Mouse (Mus musculus): Measurements from ENCODE around the gene Ubqln4.

Ubqln4 gene

DNA sequence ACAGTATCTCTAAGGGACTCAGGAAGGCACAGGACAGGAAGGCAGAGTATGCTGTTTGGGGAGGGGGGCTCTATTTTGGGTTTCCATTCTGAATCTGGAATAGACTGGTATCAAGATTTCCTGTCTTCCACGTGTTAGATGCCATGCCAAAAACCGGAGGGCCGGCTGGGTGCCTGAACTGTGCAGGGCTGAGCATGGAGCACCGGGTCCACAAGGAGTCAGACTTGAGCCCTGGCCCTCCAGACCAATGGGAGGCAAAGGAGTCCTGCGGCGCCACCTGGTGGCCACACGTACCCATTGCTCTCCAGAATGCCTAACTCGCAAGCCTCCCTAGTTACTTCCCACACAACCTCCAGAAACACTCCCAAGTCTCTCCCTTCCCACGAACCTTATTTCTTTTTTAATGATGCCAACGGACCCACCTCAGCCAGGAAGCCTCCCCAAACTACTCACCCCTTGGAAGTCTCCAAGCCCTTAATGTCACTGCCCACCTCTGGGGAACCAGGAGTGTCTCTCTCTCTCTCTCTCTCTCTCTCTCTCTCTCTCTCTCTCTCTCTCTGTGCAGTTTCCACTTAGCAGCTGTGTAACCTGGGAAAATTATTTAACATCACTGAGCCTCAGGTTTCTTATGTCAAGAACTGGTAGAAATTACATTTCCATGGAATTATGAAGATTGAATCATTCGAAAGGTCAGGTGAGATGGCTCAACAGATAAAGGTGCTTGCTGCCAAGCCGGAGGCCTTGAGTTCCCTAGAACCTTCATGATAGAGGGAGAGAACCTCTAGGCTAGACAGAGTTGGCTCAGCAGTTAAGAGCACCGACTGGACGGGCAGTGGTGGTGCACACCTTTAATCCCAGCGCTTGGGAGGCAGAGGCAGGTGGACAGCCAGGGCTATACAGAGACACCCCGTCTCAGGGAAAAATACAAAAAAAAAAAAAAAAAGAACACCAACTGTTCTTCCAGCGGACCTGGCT is 27.1 kb upstream of the Ubqln4 start:
- peak; percentile 86 for DNase-seq (ENCODE audit: low spot score)

DNA sequence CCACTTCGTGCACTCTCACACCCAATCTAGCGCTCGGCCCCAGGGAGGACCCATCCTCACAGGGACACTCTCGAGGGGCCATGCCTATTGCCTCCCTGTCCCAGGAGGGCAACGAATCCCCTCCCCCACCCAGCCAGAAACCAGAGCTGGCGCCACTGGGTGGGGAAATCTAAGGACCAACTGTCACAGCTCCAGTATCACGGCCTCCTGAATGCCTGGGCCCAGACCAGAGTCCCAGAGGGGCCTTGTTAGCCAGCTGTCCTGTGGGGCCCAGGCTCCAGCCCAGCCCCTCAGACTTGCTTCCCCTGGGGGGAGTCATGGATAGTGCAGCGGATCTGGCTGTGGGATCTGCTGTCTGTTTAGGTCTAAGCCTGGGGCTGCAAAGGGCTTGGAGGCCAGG is 26.0 kb upstream of the Ubqln4 start:
- DNase-seq (ENCODE audit: low spot score) = no peak

- DNase-seq (ENCODE audit: low spot score) = no peak
These were observed 24.9 kb upstream of the Ubqln4 start for GRCm38 (mm10) chr3:88528646-88529045.

GRCm38 (mm10) chr3:88529204-88530000 is 24.2 kb upstream of the Ubqln4 start:
- DNase-seq (ENCODE audit: low spot score) = no peak

DNA sequence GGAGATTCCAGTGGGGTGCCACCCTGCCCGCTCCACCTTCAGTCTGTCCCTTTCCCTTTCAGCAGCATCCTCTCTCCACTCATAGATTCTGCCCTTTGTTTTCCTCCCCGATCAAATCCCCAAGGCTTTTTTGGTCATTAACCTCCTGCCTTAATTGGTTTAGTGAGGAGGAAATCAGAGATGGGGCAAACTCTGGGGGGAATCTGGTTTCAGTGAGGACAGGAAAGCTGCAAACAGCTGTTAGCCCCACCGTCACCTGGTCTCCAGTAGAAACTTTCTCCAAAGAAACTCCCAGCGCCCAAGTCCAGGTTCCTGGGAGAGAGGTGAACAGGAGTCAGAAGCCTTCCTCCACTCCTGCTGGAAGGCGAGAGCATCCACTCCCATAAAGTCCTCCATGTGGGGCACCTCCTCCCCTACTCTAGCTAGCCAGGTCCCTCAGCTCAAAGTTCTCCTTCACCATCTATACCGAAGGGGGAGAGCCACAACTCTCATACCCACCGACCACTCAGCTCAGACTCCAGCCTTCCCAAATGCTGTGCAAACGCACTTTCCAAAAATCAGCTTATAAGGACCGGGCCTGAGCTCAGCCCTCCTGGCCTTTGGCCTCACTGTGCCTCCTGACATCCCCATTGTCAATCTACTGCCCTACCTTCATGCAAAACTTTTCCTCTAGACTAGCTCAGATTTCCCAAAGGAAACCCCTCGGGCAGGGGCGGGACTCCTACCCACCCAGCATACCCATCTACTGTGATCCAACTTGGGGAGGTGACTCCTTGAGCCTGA is 23.3 kb upstream of the Ubqln4 start:
- no peak for DNase-seq (ENCODE audit: low spot score)

GRCm38 (mm10) chr3:88531348-88532298 is 21.9 kb upstream of the Ubqln4 start:
- peak; percentile 55 for DNase-seq (ENCODE audit: low spot score)

GRCm38 (mm10) chr3:88532299-88532674 is 21.3 kb upstream of the Ubqln4 start, which contains the start of gene Mex3a:
Gene Mex3a (plus strand): TSS chr3:88532395.
- no peak for DNase-seq (ENCODE audit: low spot score)

GRCm38 (mm10) chr3:88532689-88533511 is 20.7 kb upstream of the Ubqln4 start:
- no peak for DNase-seq (ENCODE audit: low spot score)

- DNase-seq (ENCODE audit: low spot score) = no peak
These were observed 19.9 kb upstream of the Ubqln4 start for GRCm38 (mm10) chr3:88533706-88534105.

DNA sequence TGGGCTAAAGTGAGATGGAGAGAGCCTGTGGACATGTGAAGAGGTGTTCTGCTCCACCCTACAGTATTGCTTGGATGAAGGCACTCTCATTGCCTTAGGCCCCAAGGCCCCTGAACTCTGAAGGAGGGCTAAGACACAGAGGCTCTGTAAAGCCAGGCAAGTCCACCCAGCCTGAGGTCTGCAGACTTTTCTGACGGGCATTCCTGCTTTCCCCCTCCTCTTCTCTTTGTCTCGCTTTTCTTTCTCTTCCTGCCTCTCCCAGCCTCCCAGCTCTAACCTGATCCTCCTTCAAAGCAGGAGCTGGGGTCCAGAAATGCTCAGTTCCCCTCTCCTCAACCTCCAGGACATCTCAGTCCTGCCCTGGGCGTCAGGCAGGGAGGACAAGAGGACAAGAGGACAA is 18.6 kb upstream of the Ubqln4 start:
- no peak for DNase-seq (ENCODE audit: low spot score)

DNA sequence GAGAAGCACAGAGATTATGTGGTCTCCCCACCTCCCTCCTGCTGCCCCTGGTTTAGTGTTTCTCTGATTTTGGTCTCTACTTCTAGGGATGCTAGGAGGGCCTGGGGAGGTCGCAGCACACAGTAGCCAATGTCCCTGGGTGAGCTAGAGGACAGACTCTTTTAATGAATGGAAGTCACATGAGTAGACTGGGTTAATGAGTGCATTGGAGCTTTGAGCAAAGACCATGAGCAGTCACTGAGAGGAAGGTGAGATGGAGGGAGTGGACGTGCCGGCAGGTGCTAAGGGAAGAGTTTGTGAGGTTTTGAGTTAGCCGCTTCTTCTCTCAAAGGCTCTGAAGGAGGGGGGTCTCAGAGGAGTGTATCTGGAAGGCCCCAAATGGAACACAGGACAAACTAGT is 18.0 kb upstream of the Ubqln4 start:
- no peak for DNase-seq (ENCODE audit: low spot score)

DNA sequence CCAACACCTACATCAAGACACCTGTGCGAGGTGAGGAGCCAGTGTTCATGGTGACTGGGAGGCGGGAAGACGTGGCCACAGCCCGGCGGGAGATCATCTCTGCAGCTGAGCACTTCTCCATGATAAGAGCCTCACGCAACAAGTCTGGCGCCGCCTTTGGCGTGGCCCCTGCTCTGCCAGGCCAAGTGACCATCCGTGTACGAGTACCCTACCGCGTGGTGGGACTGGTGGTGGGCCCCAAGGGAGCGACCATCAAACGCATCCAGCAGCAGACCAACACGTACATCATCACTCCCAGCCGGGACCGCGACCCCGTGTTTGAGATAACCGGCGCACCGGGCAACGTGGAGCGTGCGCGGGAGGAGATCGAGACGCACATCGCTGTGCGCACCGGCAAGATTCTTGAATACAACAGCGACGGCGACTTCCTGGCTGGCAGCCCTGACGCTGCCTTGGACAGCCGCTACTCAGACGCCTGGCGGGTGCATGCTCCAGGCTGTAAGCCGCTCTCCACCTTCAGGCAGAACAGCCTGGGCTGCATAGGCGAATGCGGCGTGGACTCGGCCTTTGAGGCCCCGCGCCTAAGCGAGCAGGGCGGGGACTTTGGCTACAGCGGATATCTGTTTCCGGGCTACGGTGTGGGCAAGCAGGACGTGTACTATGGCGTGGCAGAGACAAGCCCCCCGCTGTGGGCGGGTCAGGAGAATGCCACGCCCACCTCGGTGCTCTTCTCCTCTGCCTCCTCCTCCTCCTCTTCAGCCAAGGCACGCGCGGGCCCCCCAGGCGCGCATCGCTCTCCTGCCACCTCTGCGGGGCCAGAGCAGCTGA is 17.2 kb upstream of the Ubqln4 start:
- DNase-seq (ENCODE audit: low spot score) = peak; percentile 69

DNA sequence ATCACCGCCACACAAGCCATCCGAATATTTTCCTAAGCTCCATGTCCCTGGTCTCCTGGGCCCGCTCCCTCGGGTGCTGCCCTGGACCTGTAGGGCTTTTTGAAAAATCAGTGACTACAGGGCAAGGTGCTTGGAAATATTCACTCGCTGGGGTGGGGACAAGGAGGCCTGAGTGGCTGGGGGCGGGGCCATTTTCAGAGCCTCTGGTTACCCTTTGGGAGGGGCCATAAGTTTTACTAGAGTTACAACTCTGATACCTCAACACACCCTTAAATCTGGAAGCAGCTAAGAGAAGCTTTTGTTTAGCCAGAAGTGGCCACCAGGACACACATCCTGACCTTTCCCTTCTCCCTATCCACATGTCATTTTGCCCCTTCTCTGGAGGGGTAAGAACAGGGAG is 16.4 kb upstream of the Ubqln4 start:
- DNase-seq (ENCODE audit: low spot score) = no peak

DNA sequence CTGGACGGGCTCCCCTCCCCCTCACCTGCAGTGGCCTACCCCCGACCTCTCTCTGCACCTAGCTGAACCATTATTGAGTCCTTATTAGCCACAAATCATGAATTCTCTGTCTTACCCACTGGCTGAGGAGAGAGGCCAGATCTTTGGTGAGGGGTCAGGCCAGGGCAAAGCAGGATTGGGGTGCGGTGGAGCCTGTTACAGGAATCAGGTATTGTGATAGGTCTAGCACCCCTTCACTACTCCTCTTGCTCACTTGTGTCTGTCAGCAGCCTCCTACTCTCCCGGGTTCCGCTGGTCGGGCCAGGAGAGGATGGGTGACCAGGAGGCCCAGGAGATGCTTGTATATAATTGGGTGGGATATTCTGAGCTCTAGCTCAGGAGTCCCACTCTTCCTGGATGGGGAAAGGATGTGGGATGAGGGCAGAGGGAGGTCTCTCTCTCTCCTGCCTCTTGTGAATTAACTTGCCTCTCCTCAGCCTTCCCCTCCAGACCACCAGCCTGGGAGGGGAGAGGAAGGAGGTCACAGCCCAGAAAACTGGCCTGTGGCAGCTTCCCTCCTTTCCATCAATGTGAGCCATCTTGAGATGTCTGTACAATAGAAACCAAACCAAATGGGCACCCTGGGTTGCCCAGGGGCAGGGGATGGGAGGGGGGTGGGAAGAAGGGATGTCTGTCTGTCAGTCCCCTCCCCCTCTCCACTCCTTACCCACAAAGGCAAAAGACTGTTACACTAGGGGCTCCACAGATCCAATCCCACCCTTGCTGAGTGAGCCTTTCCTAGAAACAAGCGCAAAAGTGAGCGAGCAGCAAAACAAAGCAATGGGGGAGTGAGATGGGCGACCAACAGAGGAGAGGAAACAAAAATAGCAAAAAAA is 15.1 kb upstream of the Ubqln4 start:
- no peak for DNase-seq (ENCODE audit: low spot score)

GRCm38 (mm10) chr3:88539397-88539796 is 14.2 kb upstream of the Ubqln4 start:
- no peak for DNase-seq (ENCODE audit: low spot score)

DNA sequence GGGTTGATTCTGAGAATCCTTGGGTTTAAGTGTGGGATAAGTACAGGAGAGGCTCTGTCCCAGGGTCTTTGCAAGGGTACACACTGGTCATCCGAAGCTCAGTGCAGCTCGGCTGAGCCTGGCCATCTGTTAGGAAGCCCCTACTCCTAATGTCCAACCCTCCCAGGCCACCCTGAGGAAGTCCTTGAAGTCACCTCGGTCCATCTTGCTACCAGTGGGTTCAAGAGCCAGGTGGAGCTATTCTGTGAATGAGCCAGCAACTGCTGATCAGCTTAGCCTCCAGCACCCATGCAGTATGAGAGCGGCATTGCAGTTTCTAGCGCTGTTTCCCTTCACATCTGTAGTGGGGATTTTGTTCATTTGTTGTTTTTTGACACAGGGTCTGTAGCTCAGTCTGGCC is 13.5 kb upstream of the Ubqln4 start:
- DNase-seq (ENCODE audit: low spot score) = no peak

GRCm38 (mm10) chr3:88541622-88542401 is 11.7 kb upstream of the Ubqln4 start:
- no peak for DNase-seq (ENCODE audit: low spot score)

Measured in c-Kit-positive CD71-positive TER-119-positive erythroid progenitor cells, embryonic 14.5 days (primary cell).